Mouse (Mus musculus) right cerebral cortex, postnatal 14 days (tissue): Measurements from ENCODE around the gene Pfkfb4.
A peak's percentile ranks its signal among the peaks of the same experiment; 100 is the strongest.

Source experiments
- DNase-seq: peaks from one replicate; pipeline ENCODE4 v3.0.0; 2022

Pfkfb4 gene

GRCm38 (mm10) chr9:109060184-109060897 is 68.8 kb downstream of the Pfkfb4 start:
- no peak for DNase-seq

GRCm38 (mm10) chr9:109060898-109061295 is 69.3 kb downstream of the Pfkfb4 start:
- DNase-seq = no peak

GRCm38 (mm10) chr9:109068095-109068735 is 76.6 kb downstream of the Pfkfb4 start:
- no peak for DNase-seq

- peak; percentile 95 for DNase-seq
Observed at GRCm38 (mm10) chr9:109073661-109074573, 82.3 kb downstream of the Pfkfb4 start, which contains the start of gene Atrip. Gene Atrip (minus strand): TSS chr9:109074124.

GRCm38 (mm10) chr9:109080516-109080915 is 88.9 kb downstream of the Pfkfb4 start:
- no peak for DNase-seq

GRCm38 (mm10) chr9:109081749-109082123 is 90.2 kb downstream of the Pfkfb4 start:
- DNase-seq = no peak
